Mouse (Mus musculus): ENCODE measurements around the gene Agpat3. TPM values are rescaled to one million over a fixed set of nuclear protein-coding genes. Genes with fewer than 3 reads are reported as not detected.

Gene Agpat3
- polyA plus RNA-seq, 1 experiment from 2014 or later, result 33.9 TPM

DNA sequence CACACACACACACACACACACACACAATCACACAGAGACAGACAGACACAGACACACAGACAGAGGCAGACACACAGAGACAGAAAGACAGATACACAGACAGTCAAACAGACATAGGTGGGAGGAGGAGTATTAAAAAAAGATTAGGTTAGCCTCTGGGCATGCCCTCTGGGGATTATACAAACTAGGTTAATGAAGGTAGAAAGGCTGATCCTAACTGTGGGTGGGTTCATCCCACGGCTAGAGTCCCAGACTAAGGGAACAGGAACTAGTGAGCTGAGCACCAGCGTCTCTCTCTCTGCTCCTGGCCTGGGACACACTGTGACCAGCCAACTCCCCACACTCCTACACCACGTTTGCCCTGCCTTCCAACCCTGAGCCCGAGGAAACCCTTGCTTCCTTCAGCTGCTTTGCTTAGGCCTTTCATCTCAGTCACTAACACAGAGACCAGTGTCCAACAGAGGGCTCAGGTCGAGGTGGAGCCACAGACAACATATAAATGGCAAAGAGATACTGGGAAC is 41.5 kb downstream of the Agpat3 start:
- H3K9ac ChIP-seq (ENCODE audit: low read length), result no peak overlapping the region
- H3K36me3 ChIP-seq (ENCODE audit: control insufficient read depth, insufficient read depth, low read length), result peaks cover 4% of the 10 kb centered on the region; the same call in 1 of the 2 replicates
- H3K27ac ChIP-seq (ENCODE audit: low read length), result no peak overlapping the region
- WGBS, result 51% methylated on average over 5 of the region's 5 CpGs
- H3K27me3 ChIP-seq (ENCODE audit: control insufficient read depth, insufficient read depth, low read depth, low read length), result no peaks in the 10 kb centered on the region
- peaks cover 4% of the 10 kb centered on the region; the same call in 1 of the 2 replicates for H3K4me1 ChIP-seq (replicated peaks; ENCODE audit: control insufficient read depth, insufficient read depth, low read length)
- H3K4me3 ChIP-seq (ENCODE audit: low read length), result no peak overlapping the region
- no peak overlapping the region for H3K4me2 ChIP-seq (ENCODE audit: low read depth, low read length)
- ATAC-seq (ENCODE audit: low read depth), result no peak
- H3K9me3 ChIP-seq (ENCODE audit: control insufficient read depth, low read length), result no peaks in the 10 kb centered on the region

DNA sequence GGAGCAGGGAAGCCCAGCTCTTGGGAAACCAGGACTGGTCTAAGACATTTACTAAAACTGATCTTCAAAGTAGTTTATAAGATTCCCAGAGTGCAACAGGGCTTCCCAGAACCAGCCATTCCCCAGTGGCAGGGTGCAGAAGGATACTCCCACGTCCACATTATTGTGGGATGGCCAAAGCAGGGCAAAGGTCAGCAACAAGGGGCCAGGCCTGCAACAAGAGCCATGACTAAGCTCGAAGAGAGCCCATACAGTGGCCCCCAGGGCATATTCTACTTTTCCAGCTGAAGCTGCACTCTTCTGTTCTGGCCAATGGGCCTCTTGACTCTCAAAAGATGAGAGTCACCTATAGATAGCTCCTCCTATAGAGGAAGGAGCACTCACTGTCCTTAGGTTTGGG is 43.7 kb downstream of the Agpat3 start:
- H3K27ac ChIP-seq (ENCODE audit: low read length), result no peak overlapping the region

DNA sequence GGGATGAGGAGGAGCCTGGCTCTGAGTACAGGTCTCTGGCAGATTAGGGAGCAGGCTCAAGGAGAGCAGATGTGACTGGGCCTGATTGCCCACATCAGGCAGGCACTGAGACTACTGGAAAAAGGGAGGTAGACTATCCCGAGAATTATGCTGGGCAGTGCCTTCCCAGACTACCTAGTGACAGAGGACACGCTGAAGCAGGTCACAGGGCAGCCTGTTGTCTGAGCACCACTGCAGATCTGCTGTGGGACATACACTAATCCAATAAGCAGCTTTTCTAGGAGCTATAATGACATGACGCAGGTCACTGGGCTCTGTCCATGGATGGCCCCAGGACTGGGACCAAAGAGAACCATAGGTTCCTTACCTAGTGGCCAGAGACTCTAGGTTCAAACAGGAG is 44.9 kb downstream of the Agpat3 start:
- no peaks in the 10 kb centered on the region for H3K27me3 ChIP-seq (ENCODE audit: control insufficient read depth, insufficient read depth, low read depth, low read length)
- WGBS, result 84% methylated on average over 3 of the region's 3 CpGs
- H3K27ac ChIP-seq (ENCODE audit: low read length), result no peak overlapping the region
- peaks cover under 1% of the 10 kb centered on the region; the same call in 1 of the 2 replicates for H3K36me3 ChIP-seq (ENCODE audit: control insufficient read depth, insufficient read depth, low read length)
- no peak overlapping the region for H3K9ac ChIP-seq (ENCODE audit: low read length)
- no peak overlapping the region for H3K4me3 ChIP-seq (ENCODE audit: low read length)
- no peaks in the 10 kb centered on the region for H3K9me3 ChIP-seq (ENCODE audit: control insufficient read depth, low read length)
- peaks cover 4% of the 10 kb centered on the region; the same call in 1 of the 2 replicates for H3K4me1 ChIP-seq (replicated peaks; ENCODE audit: control insufficient read depth, insufficient read depth, low read length)
- no peak for ATAC-seq (ENCODE audit: low read depth)
- no peak overlapping the region for H3K4me2 ChIP-seq (ENCODE audit: low read depth, low read length)

More for the DNA sequence above, 43.7 kb downstream of the Agpat3 start:
- Histone ChIP-seq H3K27me3 (ENCODE audit: control insufficient read depth, insufficient read depth, low read depth, low read length) (no peaks in the 10 kb centered on the region), H3K9ac (ENCODE audit: low read length) (no peak overlapping the region), H3K9me3 (ENCODE audit: control insufficient read depth, low read length) (no peaks in the 10 kb centered on the region), H3K4me3 (ENCODE audit: low read length) (no peak overlapping the region), H3K4me2 (ENCODE audit: low read depth, low read length) (no peak overlapping the region), H3K36me3 (ENCODE audit: control insufficient read depth, insufficient read depth, low read length) (peaks cover 4% of the 10 kb centered on the region; the same call in 1 of the 2 replicates), H3K4me1 (replicated peaks; ENCODE audit: control insufficient read depth, insufficient read depth, low read length) (peaks cover 4% of the 10 kb centered on the region; the same call in 1 of the 2 replicates)
- 64% methylated on average over 2 of the region's 2 CpGs for WGBS
- no peak for ATAC-seq (ENCODE audit: low read depth)

DNA sequence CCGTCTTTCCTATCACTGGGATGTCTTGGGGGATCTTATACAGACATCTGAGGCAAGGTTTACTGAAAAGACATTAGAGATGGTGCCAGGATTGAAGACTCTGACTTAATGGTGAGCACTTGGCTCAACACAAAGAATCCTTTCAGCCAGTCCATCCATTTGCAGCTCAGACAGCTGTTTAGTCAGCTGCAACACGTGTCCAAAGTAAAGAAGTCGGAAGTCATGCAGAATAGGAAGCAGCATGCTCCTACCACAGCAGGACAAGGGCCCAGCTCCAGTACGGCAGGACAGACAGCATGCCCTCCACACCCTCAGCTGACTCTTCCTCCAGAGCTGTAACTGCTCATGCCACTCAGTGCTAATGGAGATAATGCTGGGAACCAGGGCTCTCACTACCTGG is 46.3 kb downstream of the Agpat3 start:
- Histone ChIP-seq H3K9me3 (ENCODE audit: control insufficient read depth, low read length) (no peaks in the 10 kb centered on the region), H3K27ac (ENCODE audit: low read length) (no peak overlapping the region; the same call in 1 of the 2 replicates), H3K4me1 (replicated peaks; ENCODE audit: control insufficient read depth, insufficient read depth, low read length) (no peaks in the 10 kb centered on the region), H3K27me3 (ENCODE audit: control insufficient read depth, insufficient read depth, low read depth, low read length) (no peaks in the 10 kb centered on the region), H3K9ac (ENCODE audit: low read length) (no peak overlapping the region), H3K36me3 (ENCODE audit: control insufficient read depth, insufficient read depth, low read length) (no peaks in the 10 kb centered on the region), H3K4me3 (ENCODE audit: low read length) (no peak overlapping the region), H3K4me2 (ENCODE audit: low read depth, low read length) (no peak overlapping the region)
- 50% methylated on average over 4 of the region's 4 CpGs for WGBS
- ATAC-seq (ENCODE audit: low read depth), result no peak

DNA sequence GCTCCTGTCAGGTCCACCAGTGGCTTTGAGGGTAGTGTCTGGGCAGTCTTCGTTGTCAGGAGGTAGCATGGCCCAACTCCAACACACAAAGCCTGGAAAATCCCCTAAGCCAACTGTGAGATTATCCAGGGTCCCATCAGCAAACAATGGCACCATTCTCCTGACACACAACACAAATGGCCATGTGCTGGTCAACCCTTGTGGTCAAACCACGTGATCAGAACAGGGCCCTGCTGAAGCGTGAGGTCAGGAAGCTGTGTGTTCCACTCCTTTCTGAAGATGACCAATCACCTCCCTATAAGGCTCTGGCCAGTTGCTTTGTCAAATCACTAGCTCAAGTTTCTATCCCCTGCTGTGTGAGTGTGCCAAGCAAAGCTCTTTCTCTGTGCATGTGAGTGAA is 47.3 kb downstream of the Agpat3 start:
- WGBS, result 60% methylated on average over 3 of the region's 3 CpGs
- Histone ChIP-seq H3K27ac (ENCODE audit: low read length) (no peak overlapping the region), H3K36me3 (ENCODE audit: control insufficient read depth, insufficient read depth, low read length) (no peaks in the 10 kb centered on the region), H3K9ac (ENCODE audit: low read length) (no peak overlapping the region), H3K9me3 (ENCODE audit: control insufficient read depth, low read length) (no peaks in the 10 kb centered on the region), H3K27me3 (ENCODE audit: control insufficient read depth, insufficient read depth, low read depth, low read length) (no peaks in the 10 kb centered on the region), H3K4me3 (ENCODE audit: low read length) (no peak overlapping the region), H3K4me2 (ENCODE audit: low read depth, low read length) (no peak overlapping the region), H3K4me1 (replicated peaks; ENCODE audit: control insufficient read depth, insufficient read depth, low read length) (no peaks in the 10 kb centered on the region)
- ATAC-seq (ENCODE audit: low read depth), result no peak

DNA sequence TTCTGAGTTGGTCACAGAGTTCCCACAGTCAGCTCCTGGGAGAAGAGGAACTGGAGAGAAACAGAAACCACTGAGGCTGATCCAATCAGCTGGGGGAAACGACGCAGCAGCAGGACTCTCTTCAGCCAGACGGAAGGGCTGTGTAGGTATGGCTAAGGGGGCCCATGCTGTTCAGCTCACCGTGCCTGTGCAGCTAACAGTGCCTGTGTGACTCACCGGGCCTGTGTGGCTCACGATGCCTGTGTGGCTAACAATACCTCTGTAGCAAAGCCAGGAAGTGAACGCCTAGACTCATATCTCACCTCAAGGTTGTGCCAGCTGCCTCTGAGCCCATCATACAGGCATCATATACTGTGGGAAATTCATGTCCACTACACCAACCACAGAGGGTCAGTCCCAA is 48.6 kb downstream of the Agpat3 start:
- Histone ChIP-seq H3K27ac (ENCODE audit: low read length) (no peak overlapping the region), H3K9ac (ENCODE audit: low read length) (no peak overlapping the region), H3K4me1 (replicated peaks; ENCODE audit: control insufficient read depth, insufficient read depth, low read length) (no peaks in the 10 kb centered on the region; the same call in 1 of the 2 replicates), H3K27me3 (ENCODE audit: control insufficient read depth, insufficient read depth, low read depth, low read length) (no peaks in the 10 kb centered on the region), H3K4me2 (ENCODE audit: low read depth, low read length) (no peak overlapping the region), H3K4me3 (ENCODE audit: low read length) (no peak overlapping the region), H3K36me3 (ENCODE audit: control insufficient read depth, insufficient read depth, low read length) (no peaks in the 10 kb centered on the region), H3K9me3 (ENCODE audit: control insufficient read depth, low read length) (no peaks in the 10 kb centered on the region)
- ATAC-seq (ENCODE audit: low read depth), result no peak
- 68% methylated on average over 7 of the region's 7 CpGs for WGBS

DNA sequence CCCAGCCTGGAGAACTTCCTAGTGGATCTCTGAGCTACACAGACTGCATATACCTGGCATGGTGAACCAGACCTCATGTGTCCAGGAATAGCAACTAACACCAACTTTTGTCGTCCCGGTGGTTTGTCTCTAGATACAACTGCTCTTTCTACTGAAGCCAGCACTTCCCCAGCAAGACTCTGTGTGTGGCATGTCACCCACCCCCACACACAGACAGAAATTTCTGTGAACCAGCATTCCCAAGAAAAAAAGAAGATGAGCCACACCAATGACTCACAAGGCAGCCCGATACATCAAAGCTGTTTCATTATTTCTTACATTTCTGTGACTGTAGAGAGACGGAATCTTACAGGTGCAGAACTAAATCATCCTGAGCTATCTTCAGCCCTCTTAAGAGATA is 52.2 kb downstream of the Agpat3 start:
- Histone ChIP-seq H3K36me3 (ENCODE audit: control insufficient read depth, insufficient read depth, low read length) (no peaks in the 10 kb centered on the region), H3K4me3 (ENCODE audit: low read length) (no peak overlapping the region), H3K9ac (ENCODE audit: low read length) (no peak overlapping the region), H3K4me1 (replicated peaks; ENCODE audit: control insufficient read depth, insufficient read depth, low read length) (peaks cover 13% of the 10 kb centered on the region), H3K27ac (ENCODE audit: low read length) (no peak overlapping the region), H3K4me2 (ENCODE audit: low read depth, low read length) (no peak overlapping the region), H3K9me3 (ENCODE audit: control insufficient read depth, low read length) (no peaks in the 10 kb centered on the region), H3K27me3 (ENCODE audit: control insufficient read depth, insufficient read depth, low read depth, low read length) (no peaks in the 10 kb centered on the region)
- 87% methylated on average over 4 of the region's 4 CpGs for WGBS
- no peak for ATAC-seq (ENCODE audit: low read depth)

DNA sequence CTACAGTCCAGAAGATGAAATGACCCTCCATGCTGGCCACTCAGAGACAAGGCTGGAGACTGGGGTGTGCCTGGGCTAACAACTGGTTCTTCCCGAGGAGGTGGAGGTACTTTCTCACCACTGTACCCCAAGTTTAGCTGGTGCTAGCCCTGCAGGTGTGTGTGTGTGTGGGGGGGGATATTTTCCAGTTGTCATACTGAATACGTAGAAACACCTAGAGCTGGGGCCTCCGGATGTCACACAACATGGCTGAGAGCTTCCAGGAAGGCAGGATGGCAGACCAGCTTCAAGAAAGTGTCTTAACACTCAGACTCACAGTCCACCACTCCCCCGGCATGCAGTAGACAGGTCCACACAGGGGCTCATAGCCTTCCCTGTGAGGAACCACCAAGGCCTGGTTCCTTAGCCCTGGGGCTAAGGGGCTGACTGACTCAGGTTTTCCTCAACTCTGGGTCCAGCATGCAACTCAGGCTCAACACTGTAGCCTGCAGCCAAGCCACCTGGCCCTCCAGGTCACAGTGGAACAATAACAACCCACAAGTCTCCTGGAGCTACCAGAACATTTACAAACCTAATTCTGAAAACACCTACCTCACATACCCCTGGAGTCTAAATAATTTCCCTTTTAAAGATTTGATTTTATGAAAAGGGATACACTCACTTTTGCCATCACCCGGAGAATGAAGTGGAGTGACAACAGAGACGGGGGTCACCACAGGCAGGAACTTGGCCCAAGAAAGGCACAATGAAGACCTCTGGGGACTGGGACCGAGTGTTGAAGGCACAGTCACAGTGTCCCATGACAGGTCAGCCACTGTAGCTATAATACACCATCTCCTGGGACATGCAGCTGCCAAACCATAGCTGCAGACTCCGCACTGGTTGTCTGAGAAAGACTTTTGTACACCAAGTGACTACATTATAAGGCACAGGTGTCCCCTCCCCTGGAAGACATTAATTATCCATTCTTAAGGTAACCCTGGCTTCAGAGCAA is 53.3 kb downstream of the Agpat3 start:
- Histone ChIP-seq H3K27me3 (ENCODE audit: control insufficient read depth, insufficient read depth, low read depth, low read length) (no peaks in the 10 kb centered on the region), H3K36me3 (ENCODE audit: control insufficient read depth, insufficient read depth, low read length) (no peaks in the 10 kb centered on the region), H3K4me3 (ENCODE audit: low read length) (no peak overlapping the region), H3K27ac (ENCODE audit: low read length) (peak overlapping the region; percentile 82), H3K4me1 (replicated peaks; ENCODE audit: control insufficient read depth, insufficient read depth, low read length) (peaks cover 13% of the 10 kb centered on the region), H3K9me3 (ENCODE audit: control insufficient read depth, low read length) (no peaks in the 10 kb centered on the region), H3K4me2 (ENCODE audit: low read depth, low read length) (no peak overlapping the region), H3K9ac (ENCODE audit: low read length) (no peak overlapping the region)
- no peak for ATAC-seq (ENCODE audit: low read depth)
- 86% methylated on average over 8 of the region's 8 CpGs for WGBS

All from lung, embryonic 16.5 days (tissue).